Mouse (Mus musculus): ENCODE measurements around the gene Rabl2. TPM values are rescaled to one million over a fixed set of nuclear protein-coding genes. Genes with fewer than 3 reads are reported as not detected.
A peak's percentile ranks its signal among the peaks of the same experiment; 100 is the strongest.

Rabl2 gene
- polyA plus RNA-seq, 1 experiment from 2014 or later: 55.1 TPM

GRCm38 (mm10) chr15:89547824-89548601 lies 43.7 kb downstream of the Rabl2 start:
- H3K27ac ChIP-seq: no peak overlapping the region
- WGBS: 7% methylated on average over 58 of the region's 58 CpGs
- peak overlapping the region; percentile 35 for H3K4me3 ChIP-seq
- H3K9ac ChIP-seq: peak overlapping the region; percentile 63
- peaks cover 28% of the 10 kb centered on the region for H3K36me3 ChIP-seq (ENCODE audit: poor library complexity, severe bottlenecking)
- H3K4me2 ChIP-seq: peak overlapping the region; percentile 62
- H3K9me3 ChIP-seq (replicated peaks): no peaks in the 10 kb centered on the region
- H3K27me3 ChIP-seq: peaks cover 23% of the 10 kb centered on the region
- ATAC-seq: peak; percentile 79
- H3K4me1 ChIP-seq: peaks cover 20% of the 10 kb centered on the region

- peak; percentile 2; the same call in 1 of the 2 replicates for ATAC-seq
- H3K36me3 ChIP-seq (ENCODE audit: poor library complexity, severe bottlenecking): peaks cover 28% of the 10 kb centered on the region
- H3K4me1 ChIP-seq: peaks cover 20% of the 10 kb centered on the region
- peak overlapping the region; percentile 35 for H3K4me3 ChIP-seq
- 48% methylated on average over 8 of the region's 8 CpGs for WGBS
- H3K9ac ChIP-seq: no peak overlapping the region
- H3K4me2 ChIP-seq: peak overlapping the region; percentile 62
- H3K9me3 ChIP-seq (replicated peaks): no peaks in the 10 kb centered on the region
- H3K27me3 ChIP-seq: peaks cover 23% of the 10 kb centered on the region
- H3K27ac ChIP-seq: no peak overlapping the region
Observed at GRCm38 (mm10) chr15:89547321-89547720, 44.4 kb downstream of the Rabl2 start.

GRCm38 (mm10) chr15:89544171-89544570 lies 47.6 kb downstream of the Rabl2 start:
- Histone ChIP-seq H3K27me3 (peaks cover 23% of the 10 kb centered on the region), H3K4me3 (no peak overlapping the region), H3K9ac (no peak overlapping the region), H3K27ac (no peak overlapping the region), H3K9me3 (replicated peaks) (no peaks in the 10 kb centered on the region), H3K36me3 (ENCODE audit: poor library complexity, severe bottlenecking) (peaks cover 11% of the 10 kb centered on the region), H3K4me1 (peaks cover 19% of the 10 kb centered on the region), H3K4me2 (no peak overlapping the region)
- no peak for ATAC-seq
- 89% methylated on average over 7 of the region's 7 CpGs for WGBS

- ATAC-seq: no peak
- Histone ChIP-seq H3K27me3 (no peaks in the 10 kb centered on the region), H3K36me3 (ENCODE audit: poor library complexity, severe bottlenecking) (no peaks in the 10 kb centered on the region), H3K9ac (peak overlapping the region; percentile 73), H3K4me1 (peaks cover 28% of the 10 kb centered on the region), H3K9me3 (replicated peaks) (no peaks in the 10 kb centered on the region), H3K4me2 (peak overlapping the region; percentile 74), H3K27ac (no peak overlapping the region), H3K4me3 (peak overlapping the region; percentile 49)
- WGBS: 91% methylated on average over 10 of the region's 10 CpGs
Observed at GRCm38 (mm10) chr15:89533843-89534207, 57.9 kb downstream of the Rabl2 start.

- H3K27ac ChIP-seq: peak overlapping the region; percentile 80
- H3K4me1 ChIP-seq: peaks cover 28% of the 10 kb centered on the region
- peak; percentile 76 for ATAC-seq
- WGBS: 63% methylated on average over 23 of the region's 23 CpGs
- peak overlapping the region; percentile 73 for H3K9ac ChIP-seq
- no peaks in the 10 kb centered on the region for H3K27me3 ChIP-seq
- peak overlapping the region; percentile 74 for H3K4me2 ChIP-seq
- H3K36me3 ChIP-seq (ENCODE audit: poor library complexity, severe bottlenecking): no peaks in the 10 kb centered on the region
- H3K9me3 ChIP-seq (replicated peaks): no peaks in the 10 kb centered on the region
- H3K4me3 ChIP-seq: peak overlapping the region; percentile 49
Observed at GRCm38 (mm10) chr15:89532924-89533842, 58.5 kb downstream of the Rabl2 start.

Other genes starting within 250 kb of the Rabl2 start
- 34.4 and 38.6 TPM in 2 replicates for gene Lmf2, start 236.3 kb downstream of the Rabl2 start, polyA plus RNA-seq (2015; fragmentation: Nextera tagmentation; extraction: Ambion mirVana)
- gene Ncaph2, start 236.2 kb downstream of the Rabl2 start, polyA plus RNA-seq (2015; fragmentation: Nextera tagmentation; extraction: Ambion mirVana): 156 and 170 TPM in 2 replicates
- 4.0 and 7.4 TPM in 2 replicates for gene Sco2, start 218.1 kb downstream of the Rabl2 start, polyA plus RNA-seq (2015; fragmentation: Nextera tagmentation; extraction: Ambion mirVana)
- gene Tymp, start 214.9 kb downstream of the Rabl2 start, polyA plus RNA-seq (2015; fragmentation: Nextera tagmentation; extraction: Ambion mirVana): 1.8 and 1.9 TPM in 2 replicates
- 0.98 and 3.4 TPM in 2 replicates for gene Odf3b, start 212.6 kb downstream of the Rabl2 start, polyA plus RNA-seq (2015; fragmentation: Nextera tagmentation; extraction: Ambion mirVana)
- gene Klhdc7b, start 207.0 kb downstream of the Rabl2 start, polyA plus RNA-seq (2015; fragmentation: Nextera tagmentation; extraction: Ambion mirVana): not detected in 2 replicates
- not detected in 2 replicates for gene Syce3, start 181.4 kb downstream of the Rabl2 start, polyA plus RNA-seq (2015; fragmentation: Nextera tagmentation; extraction: Ambion mirVana)
- gene Cpt1b, start 166.1 kb downstream of the Rabl2 start, polyA plus RNA-seq (2015; fragmentation: Nextera tagmentation; extraction: Ambion mirVana): 0.94 and 0.97 TPM in 2 replicates
- gene C730034F03Rik, start 162.3 kb downstream of the Rabl2 start, polyA plus RNA-seq (2015; fragmentation: Nextera tagmentation; extraction: Ambion mirVana): 5.3 and 6.7 TPM in 2 replicates
- 0.16 TPM in 1 of 2 replicates, not detected in the other for gene Gm44502, start 162.2 kb downstream of the Rabl2 start, polyA plus RNA-seq (2015; fragmentation: Nextera tagmentation; extraction: Ambion mirVana)
- gene Chkb, start 162.0 kb downstream of the Rabl2 start, polyA plus RNA-seq (2015; fragmentation: Nextera tagmentation; extraction: Ambion mirVana): 67.3 and 70.9 TPM in 2 replicates
- gene Mapk8ip2, start 138.0 kb downstream of the Rabl2 start, polyA plus RNA-seq (2015; fragmentation: Nextera tagmentation; extraction: Ambion mirVana): 47.3 and 53.2 TPM in 2 replicates
- 12.7 and 13.7 TPM in 2 replicates for gene Arsa, start 114.5 kb downstream of the Rabl2 start, polyA plus RNA-seq (2015; fragmentation: Nextera tagmentation; extraction: Ambion mirVana)
- gene Shank3, start 92.3 kb downstream of the Rabl2 start, polyA plus RNA-seq (2015; fragmentation: Nextera tagmentation; extraction: Ambion mirVana): 7.1 and 9.5 TPM in 2 replicates
- 1.2 and 1.8 TPM in 2 replicates for gene Acr, start 23.6 kb downstream of the Rabl2 start, polyA plus RNA-seq (2015; fragmentation: Nextera tagmentation; extraction: Ambion mirVana)
- 0.43 and 0.77 TPM in 2 replicates for gene Syt10, start 249.9 kb upstream of the Rabl2 start, polyA plus RNA-seq (2015; fragmentation: Nextera tagmentation; extraction: Ambion mirVana)

All from forebrain, embryonic 13.5 days (tissue).